16 mouse cellular contexts compared by ENCODE assay signal in the genomic region with DNA sequence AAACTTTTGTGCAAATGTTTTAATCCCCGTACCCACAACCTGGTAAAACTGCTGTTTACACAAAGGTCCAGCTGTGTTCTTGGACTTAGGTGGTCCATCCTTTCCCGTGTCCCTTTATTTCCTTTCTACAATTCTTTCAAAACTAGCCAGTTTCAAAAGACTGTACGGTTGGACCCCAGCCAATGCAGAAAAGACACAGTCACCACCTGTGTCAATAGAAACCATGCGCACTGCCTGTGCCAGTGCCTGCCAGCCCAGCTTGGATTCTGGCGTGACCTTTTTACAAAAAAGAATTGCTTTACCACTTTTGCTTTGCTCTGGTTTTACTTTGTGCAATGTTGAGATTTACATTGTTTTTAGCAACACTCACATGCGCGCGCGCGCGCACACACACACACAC. TPM values are rescaled to one million over a fixed set of nuclear protein-coding genes. Genes with fewer than 3 reads are reported as not detected.
DNase-seq lines count a peak whose midpoint lies in the region; ATAC-seq and TF ChIP-seq lines count a peak whose summit lies in the region.
"Had no signal": no experiment of that assay in that cellular context is flagged by ENCODE, and none has a peak within 500 bp of the region (broad histone marks: within the 10 kb centered on the region; RNA-seq: fewer than 3 reads in every experiment).

No protein-coding gene starts in this region.

- H3K4me3 ChIP-seq in hindbrain, embryonic 14.5 days (replicated peaks; ENCODE audit: low read length) = no peak overlapping the region
- H3K4me3 ChIP-seq in hindbrain, embryonic 10.5 days = no peak overlapping the region
- no peak overlapping the region for H3K4me3 ChIP-seq in lung, postnatal 0 days (ENCODE audit: low read depth, low read length)
- H3K4me3 ChIP-seq in stomach, embryonic 15.5 days (replicated peaks) = no peak overlapping the region
- H3K4me3 ChIP-seq: heart, embryonic 15.5 days; limb, embryonic 15.5 days had no signal

- no peaks in the 10 kb centered on the region for H3K9me3 ChIP-seq in hindbrain, embryonic 14.5 days (ENCODE audit: control insufficient read depth, low read length)
- no peaks in the 10 kb centered on the region for H3K9me3 ChIP-seq in hindbrain, embryonic 10.5 days
- H3K9me3 ChIP-seq in lung, postnatal 0 days (ENCODE audit: low read length) = no peaks in the 10 kb centered on the region
- no peaks in the 10 kb centered on the region for H3K9me3 ChIP-seq in stomach, embryonic 15.5 days
- H3K9me3 ChIP-seq: heart, embryonic 15.5 days; limb, embryonic 15.5 days had no signal

- 83% methylated on average over 11 of the region's 11 CpGs for WGBS in hindbrain, embryonic 14.5 days
- WGBS in hindbrain, embryonic 10.5 days = 88% methylated on average over 11 of the region's 11 CpGs
- 67% methylated on average over 11 of the region's 11 CpGs for WGBS in lung, postnatal 0 days
- 66% methylated on average over 11 of the region's 11 CpGs for WGBS in stomach, embryonic 15.5 days

- TF ChIP-seq CTCF in lung, postnatal 0 days (IDR thresholded peaks at IDR 0.05) = no peak

- peak; percentile 29 for DNase-seq in hindbrain, embryonic 14.5 days (ENCODE audit: low spot score)
- no peak for DNase-seq in hindbrain, embryonic 10.5 days (ENCODE audit: low spot score)
- DNase-seq in lung, postnatal 0 days (ENCODE audit: low spot score) = peak; percentile 34
- no peak for DNase-seq in lung, postnatal 25 days (ENCODE audit: low spot score)
- DNase-seq in cerebellum, adult 9-11 months = peak; percentile 11
- no peak for DNase-seq in thymus, postnatal 25 days
- DNase-seq: gastrocnemius, postnatal 25 days; kidney, postnatal 14 days; right cerebral cortex, postnatal 25 days; thymus, postnatal 4 days had no signal

- H3K27ac ChIP-seq in hindbrain, embryonic 14.5 days = no peak overlapping the region
- H3K27ac ChIP-seq in hindbrain, embryonic 10.5 days = no peak overlapping the region
- no peak overlapping the region for H3K27ac ChIP-seq in lung, postnatal 0 days (ENCODE audit: low read length)
- no peak overlapping the region for H3K27ac ChIP-seq in stomach, embryonic 15.5 days
- H3K27ac ChIP-seq: heart, embryonic 15.5 days; limb, embryonic 15.5 days had no signal

- no peaks in the 10 kb centered on the region for H3K27me3 ChIP-seq in hindbrain, embryonic 14.5 days (ENCODE audit: control insufficient read depth, insufficient read depth, low read length)
- no peaks in the 10 kb centered on the region for H3K27me3 ChIP-seq in hindbrain, embryonic 10.5 days (ENCODE audit: insufficient read depth, poor library complexity, severe bottlenecking)
- no peaks in the 10 kb centered on the region for H3K27me3 ChIP-seq in lung, postnatal 0 days (replicated peaks; ENCODE audit: insufficient read depth, low read length)
- H3K27me3 ChIP-seq in stomach, embryonic 15.5 days (replicated peaks) = no peaks in the 10 kb centered on the region
- H3K27me3 ChIP-seq: CH12.LX; heart, embryonic 15.5 days; limb, embryonic 15.5 days had no signal

- TF ChIP-seq EP300 in lung, postnatal 0 days (IDR thresholded peaks at IDR 0.05) = no peak

- ATAC-seq in hindbrain, embryonic 14.5 days (ENCODE audit: low FRiP score) = no peak
- ATAC-seq in lung, postnatal 0 days = 0 out of 2 replicates have a peak, but pooled peaks have one; percentile 34
- ATAC-seq in stomach, embryonic 15.5 days (ENCODE audit: insufficient read depth, low FRiP score, low read depth) = peak; percentile 58; the same call in 1 of the 2 replicates
- ATAC-seq: forebrain, embryonic 16.5 days; inflammation-experienced regulatory T-cells, adult 6 months had no signal

- H3K4me1 ChIP-seq in hindbrain, embryonic 14.5 days (replicated peaks; ENCODE audit: control insufficient read depth, insufficient read depth, low read length) = no peaks in the 10 kb centered on the region
- no peaks in the 10 kb centered on the region for H3K4me1 ChIP-seq in hindbrain, embryonic 10.5 days (replicated peaks)
- no peaks in the 10 kb centered on the region for H3K4me1 ChIP-seq in lung, postnatal 0 days (ENCODE audit: insufficient read depth, low read depth, low read length)
- no peaks in the 10 kb centered on the region for H3K4me1 ChIP-seq in stomach, embryonic 15.5 days
- H3K4me1 ChIP-seq: heart, embryonic 15.5 days; limb, embryonic 15.5 days had no signal

- no peak overlapping the region for H3K9ac ChIP-seq in hindbrain, embryonic 14.5 days
- no peak overlapping the region for H3K9ac ChIP-seq in lung, postnatal 0 days (replicated peaks; ENCODE audit: low read depth)
- H3K9ac ChIP-seq in stomach, embryonic 15.5 days = no peak overlapping the region
- H3K9ac ChIP-seq: heart, embryonic 15.5 days; limb, embryonic 15.5 days had no signal

- H3K4me2 ChIP-seq in hindbrain, embryonic 14.5 days (replicated peaks) = no peak overlapping the region
- H3K4me2 ChIP-seq in lung, postnatal 0 days (replicated peaks; ENCODE audit: low read depth, low read length) = no peak overlapping the region
- no peak overlapping the region for H3K4me2 ChIP-seq in stomach, embryonic 15.5 days
- H3K4me2 ChIP-seq: heart, embryonic 15.5 days; limb, embryonic 15.5 days had no signal

- H3K36me3 ChIP-seq in hindbrain, embryonic 14.5 days (replicated peaks; ENCODE audit: control insufficient read depth, insufficient read depth) = no peaks in the 10 kb centered on the region
- no peaks in the 10 kb centered on the region for H3K36me3 ChIP-seq in hindbrain, embryonic 10.5 days
- no peaks in the 10 kb centered on the region for H3K36me3 ChIP-seq in lung, postnatal 0 days (ENCODE audit: insufficient read depth, low read length)
- no peaks in the 10 kb centered on the region for H3K36me3 ChIP-seq in stomach, embryonic 15.5 days
- H3K36me3 ChIP-seq: heart, embryonic 15.5 days; limb, embryonic 15.5 days had no signal

RNA-seq across cellular contexts. Expression of a gene that starts 18.3 kb away (rescaled TPM):
- polyA plus RNA-seq in hindbrain, embryonic 14.5 days (2014; fragmentation: Nextera tagmentation; extraction: Ambion mirVana) = 0.35 and 0.98 TPM in 2 replicates
- 0.14 TPM in 1 of 2 replicates, not detected in the other for polyA plus RNA-seq in hindbrain, embryonic 10.5 days (2016; fragmentation: Nextera tagmentation; extraction: Ambion mirVana)
- 0.13 and 0.19 TPM in 2 replicates for polyA plus RNA-seq in lung, postnatal 0 days (2015; fragmentation: Nextera tagmentation; extraction: Ambion mirVana)
- 29.1 and 29.3 TPM in 2 replicates for polyA plus RNA-seq in stomach, embryonic 15.5 days (2015; fragmentation: Nextera tagmentation; extraction: Ambion mirVana)
- polyA plus RNA-seq: limb, embryonic 15.5 days had no signal

RNA-seq across cellular contexts. Expression of a gene that starts 55.0 kb away (rescaled TPM):
- polyA plus RNA-seq in hindbrain, embryonic 14.5 days (2014; fragmentation: Nextera tagmentation; extraction: Ambion mirVana) = 20.3 and 23.8 TPM in 2 replicates
- 8.1 and 9.8 TPM in 2 replicates for polyA plus RNA-seq in hindbrain, embryonic 10.5 days (2016; fragmentation: Nextera tagmentation; extraction: Ambion mirVana)
- polyA plus RNA-seq in lung, postnatal 0 days (2015; fragmentation: Nextera tagmentation; extraction: Ambion mirVana) = 6.2 and 7.5 TPM in 2 replicates
- 10.9 and 12.6 TPM in 2 replicates for polyA plus RNA-seq in stomach, embryonic 15.5 days (2015; fragmentation: Nextera tagmentation; extraction: Ambion mirVana)

Comparison
In these comparisons a context has a peak if more than half of its experiments do, and no peak if none do; other contexts are left out.
1. DNase-seq: peak in hindbrain, embryonic 14.5 days (single experiment), lung, postnatal 0 days (single experiment) and cerebellum, adult 9-11 months (single experiment); none in hindbrain, embryonic 10.5 days (single experiment), lung, postnatal 25 days (single experiment) and thymus, postnatal 25 days (single experiment).
2. RNA of a gene that starts 18.3 kb away (polyA plus RNA-seq): 29.1 to 29.3 TPM in stomach, embryonic 15.5 days; 0.35 to 0.98 TPM in hindbrain, embryonic 14.5 days, 0.14 TPM in hindbrain, embryonic 10.5 days and 0.13 to 0.19 TPM in lung, postnatal 0 days; every median in the first group is over 10 times any median in the second.